Mouse (Mus musculus) myocyte (in vitro differentiated cells): ENCODE results near the gene Trim24. TPM values are rescaled to one million over a fixed set of nuclear protein-coding genes. Genes with fewer than 3 reads are reported as not detected.
"Not testable (repeated sequence)": the region's sequence is repeated elsewhere in the genome, so short reads cannot be mapped to it uniquely, and the experiment has no call there.

Source experiments
- H3K27me3 ChIP-seq: one replicate; pipeline ENCODE4 v1.6.1; 2011; ENCODE audit not compliant: control insufficient read depth, insufficient read depth, insufficient read length
- H3K36me3 ChIP-seq: one replicate; pipeline ENCODE4 v1.6.1; 2011; ENCODE audit not compliant: control insufficient read depth, insufficient read depth
- H3K4me2 ChIP-seq: one replicate; pipeline ENCODE4 v1.6.1; 2011; ENCODE audit warnings: low read depth, control low read depth
- H3K4me3 ChIP-seq: one replicate; pipeline ENCODE4 v1.5.1; 2011; ENCODE audit warnings: mild to moderate bottlenecking, control low read depth, moderate library complexity
- H3K79me2 ChIP-seq: one replicate; pipeline ENCODE4 v1.6.1; 2011; ENCODE audit not compliant: control insufficient read depth, insufficient read depth
- H3ac ChIP-seq: one replicate; pipeline ENCODE4 v1.6.1; 2011; ENCODE audit not compliant: control insufficient read depth, insufficient read length
- CEBPB ChIP-seq: IDR thresholded peaks from 2 replicates; pipeline ENCODE4 v1.6.1; 2011; ENCODE audit warnings: mild to moderate bottlenecking, moderate library complexity; ENCODE audit not compliant: poor library complexity, insufficient read depth, severe bottlenecking
- E2F4 ChIP-seq: IDR thresholded peaks from one replicate; pipeline ENCODE4 v1.6.1; 2011; ENCODE audit warnings: mild to moderate bottlenecking, control low read depth, moderate library complexity; ENCODE audit not compliant: insufficient read depth
- MAX ChIP-seq: IDR thresholded peaks from one replicate; pipeline ENCODE4 v1.6.1; 2011; ENCODE audit warnings: low read depth, mild to moderate bottlenecking, control low read depth
- MYOD1 ChIP-seq, 3 experiments: IDR thresholded peaks; one replicate each; pipeline ENCODE4 v1.6.1; 2011; ENCODE audit warnings: control low read depth in 2 of 3, low read depth in 2 of 3, mild to moderate bottlenecking in 2 of 3, moderate library complexity in 1 of 3; ENCODE audit not compliant: insufficient read length in 2 of 3, control insufficient read depth in 1 of 3
- MYOG ChIP-seq, 3 experiments: IDR thresholded peaks; one replicate each; pipeline ENCODE4 v1.6.1; 2011; ENCODE audit warnings: control low read depth in 2 of 3, low read depth in 2 of 3, mild to moderate bottlenecking in 2 of 3; ENCODE audit not compliant: insufficient read length in 2 of 3, control insufficient read depth in 1 of 3, insufficient read depth in 1 of 3
- POLR2A ChIP-seq: IDR thresholded peaks from one replicate; pipeline ENCODE4 v1.6.1; 2011; ENCODE audit warnings: low read depth, mild to moderate bottlenecking, control low read depth, moderate library complexity; ENCODE audit not compliant: insufficient read length
- POLR2AphosphoS2 ChIP-seq: IDR thresholded peaks from one replicate; pipeline ENCODE4 v1.6.1; 2011; ENCODE audit warnings: low read depth, control low read depth; ENCODE audit not compliant: insufficient read length
- REST ChIP-seq: IDR thresholded peaks from one replicate; pipeline ENCODE4 v1.6.1; 2011; ENCODE audit warnings: mild to moderate bottlenecking, control low read depth, moderate library complexity; ENCODE audit not compliant: insufficient read depth, insufficient read length
- SRF ChIP-seq: IDR thresholded peaks from one replicate; pipeline ENCODE4 v1.6.1; 2011; ENCODE audit warnings: low read depth; ENCODE audit not compliant: control insufficient read depth, insufficient read length
- TCF12 ChIP-seq: IDR thresholded peaks from one replicate; pipeline ENCODE4 v1.6.1; 2011; ENCODE audit warnings: mild to moderate bottlenecking, control low read depth; ENCODE audit not compliant: poor library complexity, insufficient read depth, severe bottlenecking
- TCF3 ChIP-seq: IDR thresholded peaks from one replicate; pipeline ENCODE4 v1.6.1; 2011; ENCODE audit warnings: low read depth, control low read depth; ENCODE audit not compliant: insufficient read length
- USF1 ChIP-seq: IDR thresholded peaks from one replicate; pipeline ENCODE4 v1.6.1; 2011; ENCODE audit warnings: low read depth, mild to moderate bottlenecking, control low read depth, moderate library complexity
- polyA plus RNA-seq: library from polyadenylated mRNA; unstranded; fragments of >200 nt; fragmentation: generic; extraction: Trizol; gene quantifications from one replicate; pipeline ENCODE4 v1.2.1, GENCODE M21; 2012; ENCODE audit warnings: missing spikeins

The Trim24 gene
- polyA plus RNA-seq, 1 experiment = 9.3 TPM

- Histone ChIP-seq H3K4me3 (no peak overlapping the region), H3ac (no peak overlapping the region), H3K36me3 (no peaks in the 10 kb centered on the region), H3K79me2 (no peaks in the 10 kb centered on the region), H3K27me3 (no peaks in the 10 kb centered on the region), H3K4me2 (no peak overlapping the region)
- TF ChIP-seq MYOG (IDR thresholded peaks at IDR 0.05; ENCODE audit: control insufficient read depth in 1 of 3, insufficient read depth in 1 of 3, insufficient read length in 2 of 3, low read depth in 2 of 3) = no peak
- no peak for TF ChIP-seq E2F4
- no peak for TF ChIP-seq MAX
- no peak for TF ChIP-seq CEBPB
- TF ChIP-seq SRF = no peak
- no peak for TF ChIP-seq REST
- TF ChIP-seq MYOD1 (IDR thresholded peaks at IDR 0.05; ENCODE audit: control insufficient read depth in 1 of 3, insufficient read length in 2 of 3, low read depth in 2 of 3) = no peak
- TF ChIP-seq POLR2A = no peak
- no peak for TF ChIP-seq TCF3
Measured at GRCm38 (mm10) chr6:37855384-37855783, 15.2 kb upstream of the Trim24 start.

- H3K4me3 ChIP-seq, H3ac ChIP-seq, H3K4me2 ChIP-seq, H3K36me3 ChIP-seq, H3K79me2 ChIP-seq, H3K27me3 ChIP-seq: not testable (repeated sequence)
Measured at GRCm38 (mm10) chr6:37856300-37856699, 14.3 kb upstream of the Trim24 start.

- H3K4me2 ChIP-seq = no peak overlapping the region
- H3K27me3 ChIP-seq = no peaks in the 10 kb centered on the region
- H3K4me3 ChIP-seq = no peak overlapping the region
- H3K79me2 ChIP-seq = no peaks in the 10 kb centered on the region
- H3ac ChIP-seq = no peak overlapping the region
- TF ChIP-seq USF1 = no peak
- no peak for TF ChIP-seq MYOD1 (IDR thresholded peaks at IDR 0.05; ENCODE audit: control insufficient read depth in 1 of 3, insufficient read length in 2 of 3, low read depth in 2 of 3)
- no peak for TF ChIP-seq TCF12
- TF ChIP-seq SRF = no peak
- TF ChIP-seq MYOG (IDR thresholded peaks at IDR 0.05; ENCODE audit: control insufficient read depth in 1 of 3, insufficient read depth in 1 of 3, insufficient read length in 2 of 3, low read depth in 2 of 3) = no peak
- TF ChIP-seq TCF3 = no peak
- no peak for TF ChIP-seq POLR2A
- TF ChIP-seq CEBPB = no peak
- no peak for TF ChIP-seq E2F4
- TF ChIP-seq REST = no peak
- no peak for TF ChIP-seq POLR2AphosphoS2
- H3K36me3 ChIP-seq = no peaks in the 10 kb centered on the region
Measured at GRCm38 (mm10) chr6:37857196-37857874, 13.3 kb upstream of the Trim24 start.

- Histone ChIP-seq H3K36me3 (no peaks in the 10 kb centered on the region), H3K79me2 (no peaks in the 10 kb centered on the region), H3K27me3 (no peaks in the 10 kb centered on the region), H3K4me3 (no peak overlapping the region), H3ac (no peak overlapping the region), H3K4me2 (no peak overlapping the region)
- TF ChIP-seq POLR2A = no peak
Measured at GRCm38 (mm10) chr6:37858126-37858525, 12.5 kb upstream of the Trim24 start.

- H3ac ChIP-seq = no peak overlapping the region
- no peak overlapping the region for H3K4me3 ChIP-seq
- no peak overlapping the region for H3K4me2 ChIP-seq
- no peaks in the 10 kb centered on the region for H3K27me3 ChIP-seq
- TF ChIP-seq POLR2A (no peak), POLR2AphosphoS2 (no peak), MYOD1 (IDR thresholded peaks at IDR 0.05; ENCODE audit: control insufficient read depth in 1 of 3, insufficient read length in 2 of 3, low read depth in 2 of 3) (no peak), MYOG (IDR thresholded peaks at IDR 0.05; ENCODE audit: control insufficient read depth in 1 of 3, insufficient read depth in 1 of 3, insufficient read length in 2 of 3, low read depth in 2 of 3) (no peak), REST (no peak), CEBPB (no peak), TCF12 (no peak), SRF (no peak), TCF3 (no peak), USF1 (no peak), MAX (no peak), E2F4 (no peak)
- no peaks in the 10 kb centered on the region for H3K79me2 ChIP-seq
- H3K36me3 ChIP-seq = no peaks in the 10 kb centered on the region
Measured at GRCm38 (mm10) chr6:37862893-37863292, 7.7 kb upstream of the Trim24 start.
